Mouse (Mus musculus): ENCODE measurements around the gene Limk1. TPM values are rescaled to one million over a fixed set of nuclear protein-coding genes. Genes with fewer than 3 reads are reported as not detected.

Gene Limk1
- total and polyA plus RNA-seq, 3 experiments = 7.2 to 27.7 (median 10.8) TPM

DNA sequence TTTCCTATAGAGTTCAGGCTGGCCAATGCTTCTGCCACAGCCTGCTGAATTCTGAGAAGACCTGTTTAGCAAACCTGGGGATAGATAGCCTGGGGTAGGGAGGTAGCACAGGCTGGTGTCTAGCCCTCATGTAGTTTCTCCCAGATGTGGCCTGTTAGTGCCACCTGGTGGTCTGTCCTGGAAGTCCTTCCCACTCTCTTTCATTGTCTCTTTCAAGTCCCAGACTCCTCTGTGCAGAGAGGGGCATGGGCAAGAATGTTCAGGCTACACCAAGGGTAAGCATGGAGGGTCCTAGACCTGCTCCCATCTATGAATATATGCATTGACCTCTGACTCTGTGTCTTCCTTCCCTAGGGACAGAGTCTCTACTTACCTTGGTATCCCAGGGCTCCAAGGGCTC, 15.8 kb upstream of the Limk1 start (continued):
- TF ChIP-seq RCOR1 (conservative IDR thresholded peaks at IDR 0.05; ENCODE audit: low read depth, low read length) (no peak), ELF1 (IDR thresholded peaks at IDR 0.05; ENCODE audit: low read depth, low read length) (no peak), KAT2A (IDR thresholded peaks at IDR 0.05; ENCODE audit: insufficient replicate concordance, low read length) (no peak), MYC (IDR thresholded peaks at IDR 0.05; ENCODE audit: low read depth, low read length) (no peak), EP300 (IDR thresholded peaks at IDR 0.05; ENCODE audit: low read length) (no peak), ZKSCAN1 (IDR thresholded peaks at IDR 0.05; ENCODE audit: borderline replicate concordance, low read depth, low read length) (no peak), TBP (conservative IDR thresholded peaks at IDR 0.05; ENCODE audit: low read depth, low read length) (no peak), IRF4 (IDR thresholded peaks at IDR 0.05; ENCODE audit: low read depth, low read length) (0 out of 2 replicates have a peak, but pooled peaks have one; percentile 17), POLR2A (IDR thresholded peaks at IDR 0.05; ENCODE audit: low read depth, low read length) (no peak), NELFE (IDR thresholded peaks at IDR 0.05; ENCODE audit: low read depth, low read length) (peak; percentile 21; the same call in 1 of the 2 replicates), JUND (conservative IDR thresholded peaks at IDR 0.05; ENCODE audit: low read depth, low read length) (no peak), CTCF (conservative IDR thresholded peaks at IDR 0.05 in 1 of 2, IDR thresholded peaks at IDR 0.05 in 1 of 2; ENCODE audit: low read depth in 2 of 2, low read length in 2 of 2) (peak; percentile 85 to 96), MAFK (IDR thresholded peaks at IDR 0.05; ENCODE audit: insufficient replicate concordance, low read length) (no peak), ZNF384 (IDR thresholded peaks at IDR 0.05; ENCODE audit: low read depth, low read length) (no peak), MAZ (IDR thresholded peaks at IDR 0.05; ENCODE audit: low read depth, low read length) (no peak)

DNA sequence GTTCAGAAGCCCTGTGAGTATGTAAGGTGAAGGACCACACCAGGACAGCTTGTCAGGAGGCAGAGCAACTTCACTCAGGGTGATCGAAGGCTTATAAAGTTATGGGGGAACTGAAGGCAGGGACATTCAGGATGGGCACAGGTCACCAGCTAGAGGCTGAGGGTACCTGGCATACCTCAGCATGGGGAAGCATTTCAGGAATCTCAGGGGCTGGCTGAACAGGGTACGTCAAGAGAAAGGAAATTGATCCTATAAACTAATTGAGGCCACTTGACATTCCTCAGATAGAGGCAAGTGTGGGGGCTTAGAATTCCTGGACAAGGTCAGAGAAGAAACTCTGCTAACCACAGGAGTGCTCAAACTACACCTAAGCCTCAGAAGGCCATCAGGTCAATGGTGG, 7.1 kb upstream of the Limk1 start:
- dilution Hi-C loops (cut with MboI; ENCODE audit: extremely low pct_ligation_motif_present, extremely low pct_unique_long_range_greater_than_20kb, low sequenced_read_pairs) = no loop called here
- peaks cover 20% of the 10 kb centered on the region for H3K9me3 ChIP-seq (replicated peaks; ENCODE audit: low read length)
- H3K36me3 ChIP-seq (replicated peaks in 1 of 2; ENCODE audit: control insufficient read depth in 1 of 2, insufficient read depth in 1 of 2, low read length in 1 of 2) = no peaks in the 10 kb centered on the region
- H3K27ac ChIP-seq (ENCODE audit: insufficient read depth, low read depth) = no peak overlapping the region
- no peaks in the 10 kb centered on the region for H3K79me2 ChIP-seq (replicated peaks; ENCODE audit: control insufficient read depth, extremely low read depth, insufficient read depth, poor library complexity, severe bottlenecking)
- in situ Hi-C loops (cut with MboI; ENCODE audit: low pct_ligation_motif_present, low pct_unique_long_range_greater_than_20kb, low sequenced_read_pairs) = no loop called here
- peaks cover 8% of the 10 kb centered on the region for H3K27me3 ChIP-seq (replicated peaks)
- TF ChIP-seq CHD2 (IDR thresholded peaks at IDR 0.05; ENCODE audit: low read length) = no peak
- TF ChIP-seq RAD21 (IDR thresholded peaks at IDR 0.05; ENCODE audit: low read depth, low read length) = no peak
- TF ChIP-seq ZKSCAN1 (IDR thresholded peaks at IDR 0.05; ENCODE audit: borderline replicate concordance, low read depth, low read length) = no peak
- TF ChIP-seq IRF4 (IDR thresholded peaks at IDR 0.05; ENCODE audit: low read depth, low read length) = no peak
- TF ChIP-seq JUND (conservative IDR thresholded peaks at IDR 0.05; ENCODE audit: low read depth, low read length) = no peak
- no peak for TF ChIP-seq MXI1 (IDR thresholded peaks at IDR 0.05; ENCODE audit: low read depth, low read length)
- TF ChIP-seq UBTF (IDR thresholded peaks at IDR 0.05; ENCODE audit: low read depth, low read length) = no peak
- TF ChIP-seq BHLHE40 (IDR thresholded peaks at IDR 0.05; ENCODE audit: low read depth, low read length) = no peak
- no peak for TF ChIP-seq EP300 (IDR thresholded peaks at IDR 0.05; ENCODE audit: low read length)
- H3K4me1 ChIP-seq (ENCODE audit: control insufficient read depth in 1 of 2, insufficient read depth in 2 of 2) = no peaks in the 10 kb centered on the region
- H3K4me2 ChIP-seq (ENCODE audit: insufficient read depth, low read depth, poor library complexity, severe bottlenecking) = no peak overlapping the region
- DNase-seq (ENCODE audit: extremely low read depth) = no peak
- no peak overlapping the region for H3K9ac ChIP-seq (ENCODE audit: insufficient read depth, low read depth)
- no peak overlapping the region for H3K4me3 ChIP-seq (replicated peaks in 1 of 3; ENCODE audit: low read depth in 2 of 3, low read length in 2 of 3, poor library complexity in 1 of 3)

All from CH12.LX (cell line).